Mouse (Mus musculus): ENCODE data around the gene Prkag2.

DNA sequence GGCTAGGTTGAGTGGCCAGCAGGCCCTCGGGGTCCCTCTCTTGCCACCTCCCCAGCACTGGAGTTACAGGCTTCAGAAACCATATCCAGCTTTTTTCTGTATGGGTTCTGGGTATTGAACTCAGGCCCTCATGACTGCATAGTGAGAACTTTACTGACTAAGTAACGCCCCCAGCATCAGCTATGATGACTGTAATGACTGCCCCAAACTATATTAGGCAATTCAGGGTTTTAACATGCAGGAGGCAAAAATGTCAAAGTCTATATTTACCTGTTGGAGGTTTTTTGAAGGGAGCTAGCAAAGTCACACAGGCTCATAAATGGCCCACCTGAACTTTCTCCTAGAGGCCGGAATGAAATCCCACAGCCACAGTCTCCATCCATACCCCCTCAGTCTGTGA, 9.9 kb upstream of the Prkag2 start:
- TF ChIP-seq CTCF (IDR thresholded peaks at IDR 0.05; ENCODE audit: insufficient read depth, low read length) (no peak), POLR2A (IDR thresholded peaks at IDR 0.05; ENCODE audit: borderline replicate concordance, extremely low read depth, low read depth, low read length) (no peak)
